Mouse (Mus musculus): ENCODE results near the gene Gosr2.

The Gosr2 gene

DNA sequence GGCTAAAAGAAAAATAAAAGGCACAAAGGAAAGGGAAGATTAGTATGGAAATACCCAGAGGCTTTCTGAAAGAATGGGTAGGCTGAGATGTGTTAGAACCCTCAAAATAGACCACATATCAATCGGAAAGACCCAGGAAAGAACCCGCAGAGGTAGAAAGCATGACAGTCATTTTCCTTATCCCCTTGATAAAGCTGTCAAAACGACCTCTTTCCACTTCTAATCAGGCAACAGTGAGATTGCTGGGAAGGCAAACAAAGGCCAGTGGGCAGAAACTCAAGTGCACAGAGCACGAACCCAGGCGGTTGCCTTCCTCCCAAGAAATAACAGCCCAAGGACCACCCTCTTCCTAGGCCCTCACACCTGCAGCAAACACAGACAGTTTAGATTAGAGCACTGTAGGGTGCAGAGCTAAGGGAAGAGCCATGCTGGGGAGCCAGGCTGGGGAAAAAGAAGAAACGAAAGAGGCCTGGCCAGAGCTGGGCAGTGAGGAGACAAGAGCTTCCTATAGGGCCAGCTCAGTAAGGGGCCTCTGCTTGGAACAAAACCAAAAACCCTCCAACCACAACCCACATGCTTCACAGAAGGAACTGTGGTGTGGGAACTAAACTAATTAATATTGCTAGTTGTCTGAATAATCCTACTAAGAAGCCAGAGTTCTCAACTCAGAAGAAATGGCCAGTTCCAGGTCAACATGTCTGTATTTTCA, 9.3 kb downstream of the Gosr2 start:
- no peak for DNase-seq

DNA sequence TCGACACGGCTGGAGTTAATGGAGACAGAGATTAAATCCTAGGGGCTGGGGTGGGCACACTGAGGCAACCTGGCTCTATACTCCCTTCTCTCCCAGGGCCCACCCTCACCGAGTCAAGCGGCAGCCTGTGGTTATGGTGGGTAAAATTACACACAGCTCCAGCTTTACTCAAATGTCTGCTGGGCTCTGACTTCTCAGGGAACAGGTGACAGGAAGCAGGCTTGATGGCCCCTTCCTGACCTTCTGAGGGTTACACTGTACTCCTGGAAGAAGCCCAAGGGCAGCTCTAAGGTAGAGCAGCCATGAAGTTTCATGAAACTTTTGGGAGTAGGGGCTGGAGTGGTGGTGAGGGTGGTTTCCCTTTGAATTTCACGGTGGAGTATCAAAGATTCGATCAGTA, 11.0 kb downstream of the Gosr2 start:
- DNase-seq: no peak

DNA sequence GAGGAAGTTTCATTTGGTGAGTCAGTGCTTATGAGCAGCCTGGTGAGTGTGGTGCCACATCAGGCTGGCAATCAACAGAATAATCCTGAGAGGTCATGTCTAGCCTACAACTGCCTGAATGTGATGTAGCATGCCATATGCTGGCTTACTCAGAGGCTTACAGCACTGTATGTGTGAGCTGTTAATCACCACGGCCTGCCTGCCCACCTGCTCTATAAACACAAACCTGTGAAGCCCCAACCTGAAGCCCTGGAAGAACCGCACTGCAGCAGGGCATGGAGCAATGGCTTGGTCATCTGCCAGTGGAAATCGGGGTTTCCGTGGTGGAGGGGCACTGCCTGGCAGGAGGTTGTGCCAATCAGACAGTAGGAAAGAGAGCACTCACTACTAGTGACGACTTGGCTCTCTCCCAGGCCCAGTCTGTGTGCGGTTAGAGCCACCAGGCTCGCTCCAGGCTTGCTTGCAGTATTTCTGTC, 12.4 kb downstream of the Gosr2 start:
- no peak for DNase-seq

DNA sequence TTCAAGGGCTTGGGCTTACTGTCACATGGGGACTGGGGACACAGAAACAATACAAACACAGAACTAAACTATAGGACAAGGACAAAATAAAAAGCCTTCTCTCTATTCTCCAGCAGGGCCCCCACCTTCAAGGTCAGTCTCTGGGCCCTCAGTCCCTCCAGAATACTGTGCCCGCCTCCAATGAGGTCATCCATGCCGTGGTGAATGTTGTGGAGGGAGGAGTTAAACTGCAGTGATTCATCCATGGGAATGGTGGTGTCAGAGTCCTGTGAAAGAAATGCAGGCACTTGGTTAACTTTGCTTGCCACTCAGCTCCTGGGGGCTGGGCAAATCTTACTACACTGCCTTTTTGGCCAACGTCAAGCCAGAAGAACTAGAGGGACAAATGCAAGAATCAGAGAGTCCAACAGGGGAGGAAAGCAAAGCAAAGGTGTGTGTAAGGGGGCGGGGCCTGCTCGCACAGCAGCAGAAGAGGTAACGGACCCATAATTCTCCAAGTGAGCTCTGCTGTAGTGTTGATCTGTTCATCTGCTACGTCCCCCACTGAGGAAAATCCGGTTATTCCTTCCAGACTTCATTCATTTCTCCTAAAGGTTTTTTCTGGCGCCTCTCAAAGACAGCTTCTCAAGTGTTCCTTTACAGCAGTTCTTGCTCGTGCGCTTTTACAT, 13.9 kb downstream of the Gosr2 start:
- DNase-seq: no peak

DNA sequence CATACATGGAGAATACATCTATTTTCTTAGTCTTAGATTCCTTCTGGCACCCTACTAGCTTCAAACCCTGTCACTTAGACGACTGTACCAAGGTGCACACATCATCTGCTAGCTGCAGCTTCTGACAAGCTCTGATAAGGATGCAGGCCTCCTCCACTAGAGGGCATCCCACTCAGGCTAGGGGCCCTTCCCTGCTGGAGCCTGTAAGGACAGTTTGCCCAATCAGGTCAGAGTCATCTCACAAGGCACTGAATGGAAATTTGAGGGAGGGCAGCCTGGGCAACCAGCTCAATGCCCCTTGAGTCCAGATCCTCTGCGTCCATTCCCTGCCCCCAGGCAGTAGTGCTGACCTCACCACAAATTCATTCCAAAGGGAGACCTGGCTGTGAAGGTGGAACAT, 20.7 kb downstream of the Gosr2 start:
- peak; percentile 55 for DNase-seq

DNA sequence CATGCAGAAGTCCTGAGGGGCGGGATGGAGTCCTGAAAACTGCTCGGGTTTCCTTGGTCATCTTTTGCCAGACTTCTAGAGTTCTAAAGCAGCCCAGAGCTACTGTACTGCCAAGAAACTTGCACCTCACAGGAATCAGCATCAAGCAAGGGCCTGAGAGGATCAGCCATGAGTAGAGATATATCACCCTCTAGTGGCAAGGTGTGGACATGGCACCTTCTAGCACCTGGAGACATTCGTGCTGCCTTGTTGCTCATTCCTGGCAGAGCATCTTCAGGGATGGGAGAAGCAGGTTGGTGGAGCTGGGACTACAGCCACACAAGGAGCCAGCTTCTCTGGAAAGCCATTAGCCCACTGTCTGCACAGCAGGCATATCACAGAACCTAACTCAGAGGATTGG, 22.1 kb downstream of the Gosr2 start:
- peak; percentile 51 for DNase-seq

DNA sequence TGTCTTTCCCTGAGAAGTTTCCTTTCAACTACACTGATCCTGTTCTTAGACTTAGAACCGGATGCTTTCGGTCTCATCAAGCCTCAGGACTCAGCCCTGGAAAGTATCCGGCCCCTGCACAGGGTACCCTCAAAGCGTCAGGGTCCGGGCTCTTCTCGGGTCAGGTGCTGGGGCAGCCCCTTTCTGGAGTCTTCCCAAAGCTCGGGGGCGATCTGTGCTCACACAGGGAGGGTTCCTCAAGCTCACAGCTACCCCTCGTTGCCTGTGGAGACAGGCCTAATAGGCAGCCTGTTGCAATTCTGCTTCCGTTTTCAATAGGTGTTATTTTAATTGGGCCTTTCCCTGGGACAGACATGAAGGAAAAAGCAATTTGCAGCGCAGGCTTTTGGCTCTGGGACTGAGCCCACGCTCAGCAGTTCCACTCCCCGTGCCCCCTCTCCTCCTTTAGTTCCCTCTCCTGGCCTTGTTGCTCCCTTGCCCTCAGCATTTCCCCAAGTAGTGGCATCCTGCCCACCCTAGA, 30.7 kb downstream of the Gosr2 start:
- no peak for DNase-seq

DNA sequence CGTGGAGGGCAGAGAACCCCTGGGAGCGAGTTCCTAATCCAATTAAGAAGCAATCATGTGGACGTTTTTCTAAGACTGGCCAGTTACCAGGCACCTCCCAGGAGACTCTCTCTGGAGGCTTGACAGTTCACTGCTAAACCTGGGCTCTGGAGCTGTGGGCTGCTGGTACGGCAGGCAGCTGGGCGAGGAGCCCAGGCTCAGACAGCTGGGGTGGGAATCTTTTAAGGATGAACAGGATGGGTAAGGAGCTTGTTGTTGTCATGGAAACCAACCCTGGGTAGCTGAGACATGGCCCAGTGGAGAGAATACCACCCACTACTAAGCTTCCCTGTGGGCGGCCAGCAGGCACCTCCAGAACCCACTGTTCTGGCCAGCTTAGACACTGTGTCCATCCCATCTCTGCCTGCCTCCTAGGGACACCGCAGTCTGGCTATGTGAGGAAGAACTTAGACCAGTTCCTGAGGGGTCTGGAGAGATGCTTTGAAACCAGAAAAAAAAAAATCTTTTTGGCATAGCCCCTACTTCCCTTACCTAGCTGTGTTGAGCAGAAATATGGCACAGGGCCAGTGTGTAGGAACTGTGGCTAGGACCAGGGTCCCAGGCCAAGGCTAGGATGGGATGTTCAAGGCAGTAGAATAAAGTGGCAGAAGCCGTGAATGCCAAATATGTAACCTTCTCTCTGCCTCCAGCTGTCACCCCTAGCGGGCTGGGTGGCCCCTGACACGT, 31.4 kb downstream of the Gosr2 start:
- no peak for DNase-seq

DNA sequence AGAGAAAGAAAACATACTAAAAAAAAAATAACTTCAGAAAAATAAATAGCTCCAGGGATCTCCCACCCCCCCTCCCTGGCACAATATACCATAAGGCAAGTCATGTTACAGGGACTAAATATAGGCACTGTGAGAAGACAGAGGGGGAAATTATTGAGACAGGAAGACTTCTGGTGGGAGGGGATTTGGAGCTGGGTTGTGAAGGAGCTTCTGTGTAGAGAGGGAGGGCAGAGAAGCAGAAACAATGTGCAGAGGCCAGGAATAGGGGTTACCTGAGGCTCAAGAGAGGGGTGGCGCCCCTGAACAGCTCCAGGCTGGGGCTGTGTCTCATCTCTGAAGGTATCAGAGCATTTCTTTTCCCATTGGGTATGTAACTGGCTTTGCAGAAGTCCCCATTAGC, 32.0 kb downstream of the Gosr2 start:
- no peak for DNase-seq

DNA sequence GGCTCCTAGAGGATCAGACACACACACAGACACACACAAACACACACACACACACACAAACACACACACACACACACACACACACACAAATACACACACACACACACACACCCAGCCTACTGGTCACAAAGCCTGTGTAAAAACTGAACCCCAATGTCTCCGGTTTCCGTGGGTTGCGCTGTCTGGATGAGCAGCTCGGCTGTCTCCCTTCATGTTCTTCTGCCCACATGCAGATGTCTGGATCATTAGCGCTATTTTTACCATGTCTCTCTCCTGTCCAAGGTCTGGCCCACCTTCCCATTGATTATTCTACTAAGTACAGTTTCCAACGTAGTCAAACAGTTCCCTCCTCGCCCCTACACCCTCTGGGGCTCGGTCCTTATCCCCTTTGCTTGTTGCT, 34.6 kb downstream of the Gosr2 start:
- DNase-seq: no peak

DNA sequence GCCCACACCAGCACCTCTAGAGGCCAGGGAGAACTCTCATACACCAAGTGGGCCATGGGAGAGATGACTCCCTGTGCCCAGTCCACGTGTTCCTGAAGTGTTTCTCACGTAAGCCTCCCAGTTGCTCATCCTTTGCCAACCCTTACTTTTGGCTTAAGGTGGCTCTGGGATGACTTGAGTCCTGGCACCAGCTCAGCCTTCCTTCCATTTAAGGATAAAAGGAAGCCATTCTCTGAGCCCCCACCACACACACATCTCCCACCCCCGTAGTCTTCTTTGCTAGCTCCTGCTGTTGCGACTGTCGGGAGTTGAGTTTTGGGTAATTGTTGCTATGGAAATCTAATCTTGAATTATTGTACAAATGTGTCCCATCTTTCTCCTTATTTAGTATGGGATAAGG, 35.2 kb downstream of the Gosr2 start:
- no peak for DNase-seq

DNA sequence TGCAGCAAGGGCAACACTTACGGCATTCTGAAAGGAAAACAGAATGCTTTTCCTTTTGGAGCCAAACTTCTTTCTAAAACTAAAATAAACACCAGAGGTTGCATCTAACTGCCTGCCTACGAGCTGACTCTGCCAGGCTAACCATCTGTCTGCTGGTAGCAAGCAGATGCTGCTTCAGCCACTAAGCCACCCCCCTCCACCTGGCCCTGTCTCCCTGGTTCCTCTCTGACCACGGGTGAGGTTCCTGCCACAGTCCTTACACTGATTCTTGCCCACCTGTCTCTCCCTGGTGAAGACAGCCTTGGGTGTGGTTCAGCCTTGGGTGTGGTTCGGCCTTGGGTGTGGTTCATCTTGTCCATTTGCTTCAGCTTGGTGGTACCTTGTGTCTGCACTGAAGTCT, 35.8 kb downstream of the Gosr2 start:
- no peak for DNase-seq

DNA sequence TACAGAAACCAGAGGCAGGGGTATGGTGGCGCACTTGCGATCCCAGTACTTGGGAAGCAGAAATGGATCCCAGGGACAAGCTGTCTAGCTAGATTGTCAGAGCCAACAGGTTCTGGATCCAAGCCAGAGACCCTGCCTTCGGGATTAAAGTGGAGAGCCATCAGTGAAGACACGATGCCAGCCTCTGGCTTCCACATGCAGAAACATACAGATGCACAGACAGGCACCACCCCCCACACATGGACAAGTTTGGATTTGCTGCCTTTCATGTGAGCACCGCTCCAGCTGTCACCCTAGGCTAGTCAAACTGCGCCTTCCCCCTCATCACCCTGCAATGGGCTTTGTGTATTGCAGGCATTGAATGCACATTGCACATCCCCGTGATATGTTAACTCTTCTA, 39.5 kb downstream of the Gosr2 start:
- DNase-seq: no peak

DNA sequence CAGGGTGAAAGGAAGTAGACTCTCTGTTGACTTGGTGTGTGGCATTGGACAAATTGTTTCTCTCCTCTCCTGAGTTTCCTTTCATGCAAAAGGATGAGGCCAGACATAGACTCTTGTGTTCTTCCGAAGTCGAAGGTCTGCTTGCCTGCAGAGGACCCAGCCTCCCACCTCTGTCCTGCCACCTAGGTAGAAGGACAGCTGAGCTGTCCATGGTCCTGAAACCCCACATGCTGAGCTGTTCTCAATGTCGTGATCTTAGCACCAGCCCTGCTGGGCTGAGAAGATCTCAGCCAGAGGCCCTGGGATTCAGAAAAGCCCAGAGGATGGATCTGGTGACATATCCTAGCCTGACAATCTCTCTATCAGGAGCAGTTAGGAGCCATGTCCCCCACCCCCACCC, 41.2 kb downstream of the Gosr2 start:
- DNase-seq: peak; percentile 57

DNA sequence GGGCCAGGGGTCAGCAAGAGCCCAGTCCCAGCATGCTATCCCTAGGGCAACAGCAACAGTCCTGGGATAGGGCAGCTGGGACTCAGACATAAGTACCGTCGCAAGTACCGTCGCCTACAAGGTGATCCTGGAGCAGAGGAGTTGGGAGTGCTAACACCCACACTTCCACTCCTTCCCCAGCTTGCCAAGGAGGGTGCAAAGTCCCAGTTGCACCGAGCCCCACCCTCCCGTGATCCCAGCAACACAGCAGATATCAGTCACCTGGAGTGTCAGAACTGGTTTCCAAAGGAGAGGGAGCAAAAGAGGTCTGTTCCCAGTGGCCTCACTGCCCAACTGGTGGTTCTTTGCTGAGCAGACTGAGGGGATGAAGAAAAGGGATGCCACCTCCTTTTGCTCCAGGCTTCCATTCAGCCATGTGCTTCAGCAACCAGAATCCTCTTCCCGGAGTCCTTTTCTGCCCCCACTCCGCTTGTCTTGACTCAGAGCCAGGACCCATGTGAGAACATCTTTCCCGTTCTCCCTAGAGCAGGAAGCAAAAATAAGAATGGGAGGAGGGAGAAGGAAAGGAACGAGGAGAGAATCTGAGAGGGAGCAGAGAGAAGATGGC, 44.2 kb downstream of the Gosr2 start:
- DNase-seq: no peak

DNA sequence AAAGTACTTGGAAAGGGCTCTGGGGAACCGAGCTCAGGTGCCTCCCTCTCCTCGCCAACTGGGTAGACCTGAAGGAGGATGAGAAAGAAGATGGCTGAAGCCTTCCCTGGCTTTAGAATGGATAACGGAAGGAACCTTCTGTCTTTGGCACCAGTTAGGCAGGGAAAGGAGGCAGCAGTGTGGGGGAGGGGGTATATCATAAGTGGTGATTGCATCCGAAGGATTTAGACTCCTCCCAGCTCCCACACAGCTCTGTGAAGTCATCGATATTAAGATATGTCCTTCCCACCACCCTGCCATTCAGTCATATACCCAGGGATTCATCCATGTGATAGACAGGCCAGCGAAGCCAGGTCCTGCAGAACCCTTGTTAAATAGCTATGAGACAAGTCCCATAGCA, 46.3 kb downstream of the Gosr2 start:
- no peak for DNase-seq

DNA sequence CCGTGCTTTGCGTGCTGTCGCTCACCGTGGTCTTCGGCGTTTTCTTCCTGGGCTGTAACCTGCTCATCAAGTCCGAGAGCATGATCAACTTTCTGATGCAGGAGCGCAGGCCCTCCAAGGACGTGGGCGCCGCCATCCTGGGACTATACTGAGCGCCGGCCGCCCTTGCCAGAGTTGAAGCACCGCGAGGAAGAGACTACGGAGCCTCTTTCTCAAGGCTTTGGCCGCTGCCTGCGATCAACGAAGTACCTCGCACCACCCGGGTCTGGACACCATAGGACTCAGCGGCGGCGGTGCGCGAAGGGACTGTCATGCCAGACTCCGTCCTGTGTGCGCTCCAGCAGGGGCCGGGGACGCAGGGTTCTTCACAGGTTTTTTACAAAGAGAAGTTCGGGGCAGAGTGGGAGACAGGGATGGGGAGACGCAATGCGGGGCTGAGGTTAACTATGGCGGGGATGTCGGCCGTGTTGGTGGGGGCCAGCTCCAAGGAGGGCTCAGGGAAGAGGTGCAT, 47.7 kb downstream of the Gosr2 start:
- DNase-seq: no peak

DNA sequence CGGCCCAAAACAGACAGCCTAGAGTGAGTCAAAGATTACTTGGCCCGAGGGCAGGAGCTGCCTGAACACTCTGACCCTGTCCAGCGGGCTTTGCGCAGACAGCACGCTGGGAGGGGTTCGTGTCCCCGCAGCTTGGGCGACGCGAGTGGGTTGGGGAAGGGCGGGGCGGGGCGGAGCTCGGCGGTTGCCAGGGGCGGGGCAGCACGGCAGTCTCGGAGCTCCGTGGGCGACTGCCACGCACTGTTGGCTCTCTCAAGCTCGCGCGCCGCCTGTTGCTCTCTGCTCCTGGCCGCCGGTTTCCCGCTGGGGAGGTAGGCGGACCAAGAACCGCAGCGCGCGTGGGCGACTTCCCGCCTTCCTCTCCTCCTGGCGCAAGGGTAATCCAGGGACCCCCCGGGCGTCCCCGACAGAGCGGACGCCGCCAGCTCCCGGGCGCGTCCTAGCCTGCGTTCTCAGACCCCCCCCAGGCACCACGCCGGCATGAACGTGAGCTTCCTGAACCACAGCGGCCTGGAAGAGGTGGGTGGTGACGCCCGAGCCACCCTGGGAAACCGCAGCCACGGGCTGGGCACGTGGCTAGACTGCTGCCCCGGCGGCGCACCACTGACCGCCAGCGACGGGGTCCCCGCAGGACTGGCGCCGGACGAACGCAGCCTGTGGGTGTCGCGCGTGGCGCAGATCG, 48.3 kb downstream of the Gosr2 start, which contains the start of gene Rprml:
Gene Rprml, plus strand, starts transcription at position 270 of the 682 bp plus-strand sequence.
- DNase-seq: no peak

DNA sequence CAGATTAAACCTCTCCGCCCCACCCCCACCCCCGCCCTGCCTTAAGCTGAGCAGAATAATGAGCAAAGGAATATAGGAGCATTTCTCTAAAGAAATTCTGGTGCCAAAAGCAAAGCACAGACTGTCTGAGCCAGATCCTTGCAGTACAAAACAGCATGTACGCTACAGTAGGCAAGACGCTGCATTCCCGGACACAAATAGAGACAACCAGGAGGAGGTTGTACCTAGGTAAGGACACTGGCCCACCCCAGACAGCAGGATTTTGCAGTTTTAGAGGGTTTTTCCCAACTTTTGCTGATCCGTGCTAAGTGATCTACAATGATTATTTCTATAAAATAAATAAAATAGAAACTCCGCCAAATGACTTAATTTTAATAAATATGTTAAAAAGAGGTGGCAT, 49.0 kb downstream of the Gosr2 start:
- DNase-seq: no peak

DNA sequence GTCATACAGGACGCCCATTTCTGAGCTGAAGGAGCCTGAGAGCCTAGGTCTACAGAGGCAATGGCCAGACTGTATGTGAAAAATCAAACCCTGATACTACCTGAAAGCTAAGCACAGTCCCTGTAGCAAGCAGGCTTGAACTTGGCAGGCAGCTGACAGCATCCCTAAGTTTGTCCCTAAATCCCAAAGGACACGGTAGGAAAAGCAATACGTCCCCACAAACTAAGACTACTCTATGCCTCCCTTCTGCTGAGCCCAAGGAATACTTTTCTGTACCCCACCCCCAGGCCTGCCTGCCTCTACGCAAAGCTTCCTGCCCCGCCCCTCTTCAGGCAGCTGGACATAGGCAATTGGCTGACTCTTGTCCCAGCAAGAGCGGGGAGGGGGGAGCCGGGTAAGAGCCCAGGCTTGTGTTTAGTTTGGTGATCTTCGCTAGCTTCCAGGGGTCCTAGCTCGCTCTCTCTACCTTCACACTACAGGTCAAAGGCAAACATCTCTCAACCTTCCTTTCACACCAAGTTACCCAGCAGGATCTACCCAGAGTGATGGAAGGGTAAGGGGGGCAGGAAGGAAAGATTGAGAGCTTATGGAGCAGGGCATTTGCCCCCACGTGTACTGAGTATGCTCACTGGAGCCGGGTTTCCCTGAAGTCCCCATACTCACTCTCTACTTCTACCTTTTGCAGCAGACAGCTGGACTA, 49.6 kb downstream of the Gosr2 start:
- peak; percentile 2 for DNase-seq

DNA sequence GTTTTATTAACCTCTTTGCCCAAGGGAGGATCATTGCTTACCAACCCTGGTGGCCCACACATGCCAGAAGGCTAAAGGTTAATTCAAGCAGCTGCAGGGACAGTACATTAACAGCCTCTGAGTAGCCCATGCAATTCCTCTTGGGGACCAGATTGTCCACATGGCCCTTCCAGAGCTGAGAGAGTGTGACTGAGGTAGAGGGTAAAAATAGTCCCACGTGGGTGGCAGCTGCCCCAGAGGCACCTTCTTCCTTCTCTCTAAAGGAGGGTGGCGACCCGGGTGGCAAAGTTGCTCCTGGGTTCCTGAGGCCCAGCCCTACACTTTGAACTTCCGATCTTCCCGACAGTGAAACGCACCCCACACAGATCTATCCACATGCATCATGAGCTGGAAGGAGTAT, 51.4 kb downstream of the Gosr2 start:
- no peak for DNase-seq

DNA sequence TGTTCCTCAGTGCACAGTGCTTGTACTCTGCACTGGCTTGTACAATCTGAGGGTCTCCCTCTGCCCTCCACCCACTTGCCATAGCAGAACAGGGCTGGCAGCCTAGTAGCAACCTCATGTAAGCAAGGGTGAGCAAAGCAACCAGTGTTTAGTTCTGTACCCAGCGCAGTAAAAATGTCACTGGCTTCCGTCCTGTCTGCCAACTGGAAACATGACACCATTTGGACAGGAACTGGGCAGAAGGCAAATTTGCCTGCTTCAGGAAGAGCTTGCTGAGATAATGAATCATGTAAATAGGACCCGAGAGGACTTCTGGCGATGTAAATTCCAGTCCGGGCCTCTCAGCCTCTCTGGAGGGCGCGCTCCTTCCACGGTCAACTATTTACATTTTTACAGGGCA, 52.0 kb downstream of the Gosr2 start:
- DNase-seq: peak; percentile 1
